Mouse (Mus musculus) hematopoietic stem cell, adult 5-6 weeks (primary cell): Measurements from ENCODE around the gene Il17f. TPM values are rescaled to one million over a fixed set of nuclear protein-coding genes. Genes with fewer than 3 reads are reported as not detected.
"Not testable (repeated sequence)": the region's sequence is repeated elsewhere in the genome, so short reads cannot be mapped to it uniquely, and the experiment has no call there.

Source experiments
- ATAC-seq, 2 experiments: fragments of 125-278 bp in 1 of 2; replicated peaks in 1 of 2; 2 replicates each; pipeline ENCODE4 v1.8.0; 2016 to 2017; ENCODE audit warnings: inconsistent platforms in 2 of 2, mild to moderate bottlenecking in 2 of 2, moderate number of reproducible peaks in 2 of 2, low read depth in 1 of 2, moderate TSS enrichment in 1 of 2; ENCODE audit not compliant: low FRiP score in 2 of 2, poor library complexity in 2 of 2, severe bottlenecking in 2 of 2, insufficient read depth in 1 of 2, low TSS enrichment in 1 of 2
- total RNA-seq: library from RNA; stranded (forward); fragments of 172-1452, 232-1000 nt; gene quantifications from 2 replicates; pipeline ENCODE4 v1.2.3, GENCODE M21; 2017

Il17f gene
- total RNA-seq, 1 experiment from 2014 or later: not detected

- no peak for ATAC-seq
Measured at GRCm38 (mm10) chr1:20795178-20795577, 4.8 kb upstream of the Il17f start.

GRCm38 (mm10) chr1:20794760-20795159 lies 4.3 kb upstream of the Il17f start:
- no peak for ATAC-seq

- ATAC-seq: peak in 1 of 2 experiments; percentile 33; a peak in 1 of 4 replicates
Measured at GRCm38 (mm10) chr1:20791414-20791813, 997 bp upstream of the Il17f start.

GRCm38 (mm10) chr1:20788419-20788818 lies 2.0 kb downstream of the Il17f start:
- ATAC-seq: no peak

GRCm38 (mm10) chr1:20787046-20787445 lies 3.4 kb downstream of the Il17f start:
- no peak for ATAC-seq

- no peak for ATAC-seq
Measured at GRCm38 (mm10) chr1:20778366-20778765, 12.1 kb downstream of the Il17f start.

GRCm38 (mm10) chr1:20774026-20774730 lies 16.2 kb downstream of the Il17f start:
- not testable (repeated sequence) for ATAC-seq

GRCm38 (mm10) chr1:20766526-20766925 lies 23.9 kb downstream of the Il17f start:
- no peak for ATAC-seq

- no peak for ATAC-seq
Measured at GRCm38 (mm10) chr1:20761411-20761810, 29.0 kb downstream of the Il17f start.

- no peak for ATAC-seq
Measured at GRCm38 (mm10) chr1:20760331-20760730, 30.1 kb downstream of the Il17f start.

- no peak for ATAC-seq
Measured at GRCm38 (mm10) chr1:20759799-20760198, 30.6 kb downstream of the Il17f start.

GRCm38 (mm10) chr1:20757586-20757985 lies 32.8 kb downstream of the Il17f start:
- no peak for ATAC-seq

- peak; percentile 32 to 62; a peak in 2 of 4 replicates for ATAC-seq
Measured at GRCm38 (mm10) chr1:20754439-20754838, 36.0 kb downstream of the Il17f start.

- ATAC-seq: no peak
Measured at GRCm38 (mm10) chr1:20740496-20740998, 49.9 kb downstream of the Il17f start.

GRCm38 (mm10) chr1:20738483-20738882 lies 51.9 kb downstream of the Il17f start:
- no peak for ATAC-seq

GRCm38 (mm10) chr1:20736572-20736971 lies 53.8 kb downstream of the Il17f start:
- no peak for ATAC-seq

GRCm38 (mm10) chr1:20730903-20731302 lies 59.5 kb downstream of the Il17f start, which contains the start of gene Il17a:
Il17a (plus strand) TSS chr1:20730905.
- no peak for ATAC-seq
